Mouse (Mus musculus) forebrain, embryonic 13.5 days (tissue): ENCODE results near the gene Mamld1. TPM values are rescaled to one million over a fixed set of nuclear protein-coding genes. Genes with fewer than 3 reads are reported as not detected.

Source experiments
- ATAC-seq: fragments of 200-750 bp; cut with Nextera tagmentation; 2 replicates; pipeline ENCODE4 v1.8.0; 2017
- H3K27ac ChIP-seq: fragments of 300-500 bp; sonication (generic); 2 replicates; pipeline ENCODE4 v1.5.1; 2015; ENCODE audit warnings: inconsistent platforms, mild to moderate bottlenecking, moderate library complexity
- H3K27me3 ChIP-seq: fragments of 300-500 bp; sonication (generic); 2 replicates; pipeline ENCODE4 v1.6.1; 2015; ENCODE audit warnings: mild to moderate bottlenecking, inconsistent platforms
- H3K36me3 ChIP-seq: fragments of 300-500 bp; sonication (generic); 2 replicates; pipeline ENCODE4 v1.6.1; 2015; ENCODE audit warnings: mild to moderate bottlenecking, inconsistent platforms; ENCODE audit not compliant: poor library complexity, severe bottlenecking
- H3K4me1 ChIP-seq: fragments of 300-500 bp; sonication (generic); 2 replicates; pipeline ENCODE4 v1.6.1; 2015; ENCODE audit warnings: inconsistent platforms
- H3K4me2 ChIP-seq: fragments of 300-500 bp; sonication (generic); 2 replicates; pipeline ENCODE4 v1.6.1; 2015; ENCODE audit warnings: inconsistent platforms, mild to moderate bottlenecking, moderate library complexity
- H3K4me3 ChIP-seq: fragments of 300-500 bp; sonication (generic); 2 replicates; pipeline ENCODE4 v1.5.1; 2015; ENCODE audit warnings: mild to moderate bottlenecking, inconsistent platforms
- H3K9ac ChIP-seq: fragments of 300-500 bp; sonication (generic); 2 replicates; pipeline ENCODE4 v1.6.1; 2015; ENCODE audit warnings: mild to moderate bottlenecking, inconsistent platforms
- H3K9me3 ChIP-seq: fragments of 300-500 bp; sonication (generic); replicated peaks from 2 replicates; pipeline ENCODE4 v1.6.1; 2016; ENCODE audit warnings: inconsistent platforms
- WGBS: fragments of 180-500 bp; shearing (Covaris S2); methylation state at CpG from one replicate; pipeline ENCODE4 v1.1.7; 2015; 5-methylcytosine and 5-hydroxymethylcytosine counted together
- polyA plus RNA-seq: library from polyadenylated mRNA; unstranded; fragments of >200 nt; fragmentation: Nextera tagmentation; extraction: Ambion mirVana; gene quantifications from 2 replicates; pipeline ENCODE4 v1.2.1, GENCODE M21; 2015

The Mamld1 gene
- polyA plus RNA-seq, 1 experiment from 2014 or later = 6.4 TPM

GRCm38 (mm10) chrX:71087370-71088079 lies 37.5 kb downstream of the Mamld1 start:
- no peak overlapping the region for H3K9ac ChIP-seq
- no peak for ATAC-seq
- no peak overlapping the region for H3K4me3 ChIP-seq
- no peaks in the 10 kb centered on the region for H3K36me3 ChIP-seq
- H3K4me2 ChIP-seq = no peak overlapping the region
- H3K9me3 ChIP-seq = no peaks in the 10 kb centered on the region
- H3K27me3 ChIP-seq = no peaks in the 10 kb centered on the region
- H3K27ac ChIP-seq = no peak overlapping the region
- 70% methylated on average over 4 of the region's 4 CpGs for WGBS
- no peaks in the 10 kb centered on the region for H3K4me1 ChIP-seq

DNA sequence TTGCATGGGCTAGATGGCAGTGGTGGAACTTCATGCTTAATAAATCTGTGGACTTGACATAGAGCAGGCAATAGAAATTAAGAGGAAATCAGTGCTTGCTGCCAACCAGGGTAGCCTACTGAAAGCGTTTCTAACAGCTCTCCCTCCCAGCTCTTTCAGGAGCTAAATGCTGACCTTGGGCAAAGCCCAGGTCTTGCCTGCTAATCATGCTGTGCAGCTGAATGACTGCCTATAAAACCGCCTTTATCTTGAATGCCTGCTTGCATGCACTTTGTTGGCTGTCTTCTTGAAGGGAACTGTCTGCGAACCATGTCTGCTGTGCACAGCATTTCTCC lies 38.0 kb downstream of the Mamld1 start:
- 28% methylated on average over 3 of the region's 3 CpGs for WGBS
- Histone ChIP-seq H3K4me3 (no peak overlapping the region), H3K27me3 (no peaks in the 10 kb centered on the region), H3K9ac (no peak overlapping the region), H3K4me2 (no peak overlapping the region), H3K36me3 (no peaks in the 10 kb centered on the region), H3K27ac (no peak overlapping the region), H3K9me3 (no peaks in the 10 kb centered on the region), H3K4me1 (no peaks in the 10 kb centered on the region)
- no peak for ATAC-seq

DNA sequence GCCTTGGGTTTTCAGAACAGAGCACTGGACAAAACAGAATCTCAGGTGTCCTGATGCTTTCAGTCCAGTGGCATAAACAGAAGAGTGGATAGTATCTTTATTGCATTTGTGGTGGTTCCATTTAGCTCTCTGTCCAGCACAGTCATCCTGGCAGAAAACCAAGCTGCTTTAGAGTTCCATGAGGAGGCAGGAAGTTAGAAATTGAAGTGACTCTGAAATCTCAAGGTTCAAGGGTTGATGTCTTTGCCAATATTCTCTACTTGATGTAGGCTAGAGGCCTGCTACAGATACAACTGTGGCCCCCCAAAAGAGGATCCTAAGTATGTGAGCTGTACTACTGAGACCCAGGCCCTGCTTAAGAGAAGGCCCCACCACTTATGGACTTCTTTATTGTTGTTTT lies 55.8 kb downstream of the Mamld1 start:
- Histone ChIP-seq H3K9me3 (no peaks in the 10 kb centered on the region), H3K36me3 (no peaks in the 10 kb centered on the region), H3K4me3 (no peak overlapping the region), H3K4me1 (no peaks in the 10 kb centered on the region), H3K9ac (no peak overlapping the region), H3K27me3 (no peaks in the 10 kb centered on the region), H3K4me2 (no peak overlapping the region), H3K27ac (no peak overlapping the region)
- no peak for ATAC-seq

DNA sequence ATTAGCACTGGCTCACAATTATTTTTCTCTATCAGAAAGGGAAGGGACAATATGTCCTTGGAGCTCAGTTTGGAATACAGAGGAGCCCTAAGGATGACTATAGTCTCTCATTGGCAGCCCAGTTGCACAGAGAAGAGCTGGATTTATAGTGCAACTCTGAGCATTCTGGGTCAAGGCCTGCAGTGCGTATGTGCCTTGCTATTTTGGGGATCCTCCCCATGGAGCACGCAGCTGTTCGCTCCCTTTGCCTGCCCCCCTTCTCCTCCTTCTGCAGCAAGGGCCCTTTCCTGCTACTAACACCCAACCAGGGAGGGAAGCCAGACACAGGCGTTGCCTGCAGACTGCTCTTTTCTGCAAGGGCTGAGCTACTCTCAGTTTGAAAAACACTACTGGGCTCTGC lies 56.3 kb downstream of the Mamld1 start:
- Histone ChIP-seq H3K9ac (no peak overlapping the region), H3K27ac (no peak overlapping the region), H3K4me2 (no peak overlapping the region), H3K4me1 (no peaks in the 10 kb centered on the region), H3K27me3 (no peaks in the 10 kb centered on the region), H3K9me3 (no peaks in the 10 kb centered on the region), H3K4me3 (no peak overlapping the region), H3K36me3 (no peaks in the 10 kb centered on the region)
- WGBS = 86% methylated on average over 4 of the region's 4 CpGs
- ATAC-seq = no peak

GRCm38 (mm10) chrX:71108056-71108735 lies 58.1 kb downstream of the Mamld1 start:
- H3K27ac ChIP-seq = no peak overlapping the region
- WGBS = 82% methylated on average over 4 of the region's 4 CpGs
- no peak overlapping the region for H3K9ac ChIP-seq
- H3K4me3 ChIP-seq = no peak overlapping the region
- ATAC-seq = no peak
- no peak overlapping the region for H3K4me2 ChIP-seq
- no peaks in the 10 kb centered on the region for H3K36me3 ChIP-seq
- H3K27me3 ChIP-seq = no peaks in the 10 kb centered on the region
- H3K4me1 ChIP-seq = no peaks in the 10 kb centered on the region
- no peaks in the 10 kb centered on the region for H3K9me3 ChIP-seq

DNA sequence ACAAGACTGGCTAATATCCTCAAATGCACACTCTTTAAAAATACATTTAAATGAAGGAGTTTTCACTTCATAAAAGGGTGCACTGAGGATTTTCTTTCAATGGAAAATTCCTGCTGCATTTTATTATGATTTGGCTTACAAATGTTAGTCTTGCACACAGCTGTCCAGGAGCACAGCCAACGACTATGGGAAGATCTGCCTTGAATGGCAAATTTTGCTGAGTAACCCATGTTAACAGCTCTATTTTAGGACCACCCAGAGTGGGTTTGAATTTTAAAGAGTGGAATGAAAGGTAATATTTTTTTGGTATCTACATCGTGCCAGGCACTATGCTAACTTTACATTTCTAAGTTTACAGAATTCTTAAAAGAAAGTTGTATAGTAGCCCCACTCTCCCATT lies 60.3 kb downstream of the Mamld1 start:
- WGBS = 62% methylated on average over 2 of the region's 2 CpGs
- H3K9me3 ChIP-seq = no peaks in the 10 kb centered on the region
- H3K27me3 ChIP-seq = no peaks in the 10 kb centered on the region
- ATAC-seq = no peak
- H3K4me2 ChIP-seq = no peak overlapping the region
- no peaks in the 10 kb centered on the region for H3K36me3 ChIP-seq
- H3K4me1 ChIP-seq = no peaks in the 10 kb centered on the region
- H3K9ac ChIP-seq = no peak overlapping the region
- no peak overlapping the region for H3K27ac ChIP-seq
- H3K4me3 ChIP-seq = no peak overlapping the region

GRCm38 (mm10) chrX:71122359-71123293 lies 72.6 kb downstream of the Mamld1 start:
- no peak for ATAC-seq
- no peak overlapping the region for H3K4me2 ChIP-seq
- H3K4me1 ChIP-seq = no peaks in the 10 kb centered on the region
- peaks cover 37% of the 10 kb centered on the region for H3K36me3 ChIP-seq
- H3K9me3 ChIP-seq = no peaks in the 10 kb centered on the region
- H3K27me3 ChIP-seq = no peaks in the 10 kb centered on the region
- no peak overlapping the region for H3K27ac ChIP-seq
- WGBS = 73% methylated on average over 4 of the region's 4 CpGs
- no peak overlapping the region for H3K9ac ChIP-seq
- H3K4me3 ChIP-seq = no peak overlapping the region

DNA sequence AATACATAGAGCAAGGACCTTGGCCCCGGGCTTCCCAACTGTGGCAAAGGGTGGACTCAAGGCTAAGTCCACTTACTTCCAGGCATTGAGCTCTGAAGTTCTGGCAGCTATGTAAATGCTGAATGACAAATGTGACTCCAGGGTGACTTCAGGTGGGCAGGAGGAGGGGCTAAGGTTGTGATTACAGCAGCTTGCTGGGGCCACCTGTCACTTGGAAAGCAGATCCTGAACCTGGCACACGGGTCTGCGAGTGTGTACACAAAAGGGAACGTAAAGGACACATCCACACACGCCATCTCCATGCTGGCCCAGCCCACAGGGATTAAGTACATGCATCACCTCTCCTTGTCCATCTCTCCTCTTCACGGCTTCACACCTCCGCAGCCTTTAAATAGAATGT lies 75.0 kb downstream of the Mamld1 start:
- H3K9me3 ChIP-seq = no peaks in the 10 kb centered on the region
- no peak overlapping the region for H3K27ac ChIP-seq
- H3K36me3 ChIP-seq = peaks cover 15% of the 10 kb centered on the region; the same call in 1 of the 2 replicates
- WGBS = 93% methylated on average over 7 of the region's 7 CpGs
- ATAC-seq = no peak
- no peaks in the 10 kb centered on the region for H3K4me1 ChIP-seq
- no peak overlapping the region for H3K4me3 ChIP-seq
- no peaks in the 10 kb centered on the region for H3K27me3 ChIP-seq
- H3K4me2 ChIP-seq = no peak overlapping the region
- no peak overlapping the region for H3K9ac ChIP-seq

DNA sequence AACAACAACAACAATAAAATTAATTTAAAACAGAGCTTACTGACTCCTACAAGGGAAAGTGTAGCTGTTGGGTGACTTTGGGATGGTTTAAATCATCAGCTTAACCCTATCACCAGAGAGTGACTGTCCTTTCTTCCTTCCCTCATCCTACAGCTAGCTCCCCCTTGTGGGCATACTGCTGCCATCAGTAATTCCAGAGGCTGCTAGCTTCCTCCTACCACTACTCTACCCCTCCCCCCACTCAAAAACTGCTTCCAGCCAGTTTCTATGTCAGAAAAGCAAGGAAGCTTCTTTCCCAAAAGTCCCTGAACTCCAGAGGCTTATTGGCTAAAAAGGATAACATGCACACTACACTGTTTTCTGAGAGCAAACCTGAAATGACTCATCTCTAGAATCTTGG lies 81.4 kb downstream of the Mamld1 start:
- Histone ChIP-seq H3K36me3 (no peaks in the 10 kb centered on the region), H3K27ac (no peak overlapping the region), H3K9me3 (no peaks in the 10 kb centered on the region), H3K27me3 (no peaks in the 10 kb centered on the region), H3K4me1 (no peaks in the 10 kb centered on the region), H3K4me2 (no peak overlapping the region), H3K9ac (no peak overlapping the region), H3K4me3 (no peak overlapping the region)
- no peak for ATAC-seq

DNA sequence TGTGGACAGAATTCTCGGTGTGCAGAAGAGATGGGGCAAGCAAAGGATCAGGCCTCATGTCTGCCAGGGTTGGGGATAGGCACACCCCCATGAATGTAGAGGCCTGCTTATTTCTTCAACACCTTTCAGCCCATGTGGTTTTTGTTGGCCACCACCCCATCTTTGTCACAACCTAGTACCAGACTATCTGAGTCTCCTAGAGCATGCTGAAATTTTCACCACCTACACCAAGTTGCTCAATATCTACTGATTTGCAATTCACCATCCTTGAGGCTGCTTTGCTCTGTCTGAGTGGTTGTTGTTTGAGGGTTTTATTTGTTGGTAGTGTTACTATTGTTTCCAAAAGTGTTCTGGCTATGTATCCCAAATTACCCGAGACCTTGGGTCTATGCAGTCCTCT lies 91.3 kb downstream of the Mamld1 start:
- Histone ChIP-seq H3K36me3 (no peaks in the 10 kb centered on the region), H3K4me1 (no peaks in the 10 kb centered on the region), H3K4me3 (no peak overlapping the region), H3K27ac (no peak overlapping the region), H3K27me3 (no peaks in the 10 kb centered on the region), H3K4me2 (no peak overlapping the region), H3K9ac (no peak overlapping the region), H3K9me3 (no peaks in the 10 kb centered on the region)
- WGBS = 87% methylated on average over 2 of the region's 2 CpGs
- ATAC-seq = no peak

GRCm38 (mm10) chrX:71149441-71150050 lies 99.5 kb downstream of the Mamld1 start:
- Histone ChIP-seq H3K9me3 (no peaks in the 10 kb centered on the region), H3K27me3 (no peaks in the 10 kb centered on the region), H3K36me3 (peaks cover 7% of the 10 kb centered on the region), H3K4me2 (no peak overlapping the region), H3K4me3 (no peak overlapping the region), H3K4me1 (no peaks in the 10 kb centered on the region), H3K9ac (no peak overlapping the region), H3K27ac (no peak overlapping the region)
- 28% methylated on average over 1 of the region's 1 CpGs for WGBS
- ATAC-seq = no peak

DNA sequence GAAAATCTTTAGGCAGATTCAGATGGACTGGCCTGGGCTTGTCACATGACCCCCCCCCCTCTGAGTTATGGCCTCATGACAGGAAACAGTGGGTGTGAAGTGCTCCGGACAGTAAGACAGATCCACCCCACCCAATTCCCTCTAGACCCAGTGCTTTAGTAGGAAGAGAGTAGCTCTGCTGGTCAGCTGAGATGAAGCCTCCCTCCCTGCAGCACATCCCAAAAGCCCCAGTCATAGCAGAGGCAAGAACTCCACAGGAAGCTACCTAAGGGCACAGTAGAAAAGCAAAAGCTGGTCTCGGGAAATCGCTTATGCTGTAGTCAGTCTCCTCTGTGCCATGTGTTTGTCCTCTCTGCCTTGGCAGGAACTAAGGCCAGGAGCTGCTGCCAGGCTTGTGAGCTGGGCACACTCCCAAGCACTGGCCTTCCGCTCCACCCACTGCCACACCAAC lies 100.5 kb downstream of the Mamld1 start:
- H3K9ac ChIP-seq = no peak overlapping the region
- no peaks in the 10 kb centered on the region for H3K9me3 ChIP-seq
- ATAC-seq = peak; percentile 55; the same call in 1 of the 2 replicates
- H3K27ac ChIP-seq = no peak overlapping the region
- WGBS = 79% methylated on average over 4 of the region's 4 CpGs
- no peaks in the 10 kb centered on the region for H3K27me3 ChIP-seq
- H3K4me2 ChIP-seq = no peak overlapping the region
- H3K4me3 ChIP-seq = no peak overlapping the region
- H3K36me3 ChIP-seq = peaks cover 12% of the 10 kb centered on the region
- H3K4me1 ChIP-seq = no peaks in the 10 kb centered on the region
